Mouse (Mus musculus) monocyte, adult 2 months (primary cell): ENCODE measurements around the gene Epb41l3.
A peak's percentile ranks its signal among the peaks of the same experiment; 100 is the strongest.
"Not testable (repeated sequence)": the region's sequence is repeated elsewhere in the genome, so short reads cannot be mapped to it uniquely, and the experiment has no call there.

ENCODE experiments used
- DNase-seq, 2 experiments: peaks; one replicate each; pipeline ENCODE4 v3.0.0; 2022; ENCODE audit warnings: low spot score in 2 of 2, low read depth in 1 of 2

Epb41l3 gene

GRCm38 (mm10) chr17:69105799-69106401 lies 30.4 kb downstream of the Epb41l3 start:
- DNase-seq = no peak

GRCm38 (mm10) chr17:69109216-69109615 lies 33.7 kb downstream of the Epb41l3 start:
- DNase-seq = no peak

- DNase-seq = no peak
These were observed 36.7 kb downstream of the Epb41l3 start for GRCm38 (mm10) chr17:69112232-69112631.

GRCm38 (mm10) chr17:69119183-69119582 lies 43.7 kb downstream of the Epb41l3 start:
- no peak for DNase-seq

GRCm38 (mm10) chr17:69120533-69121358 lies 45.3 kb downstream of the Epb41l3 start:
- no peak for DNase-seq

- DNase-seq = not testable (repeated sequence)
These were observed 46.9 kb downstream of the Epb41l3 start for GRCm38 (mm10) chr17:69122403-69122802.

GRCm38 (mm10) chr17:69127436-69127835 lies 52.0 kb downstream of the Epb41l3 start:
- DNase-seq = no peak

GRCm38 (mm10) chr17:69127981-69128380 lies 52.5 kb downstream of the Epb41l3 start:
- DNase-seq = no peak

GRCm38 (mm10) chr17:69129434-69129833 lies 54.0 kb downstream of the Epb41l3 start:
- DNase-seq = no peak

GRCm38 (mm10) chr17:69143017-69143416 lies 67.5 kb downstream of the Epb41l3 start:
- DNase-seq = no peak

- no peak for DNase-seq
These were observed 75.3 kb downstream of the Epb41l3 start for GRCm38 (mm10) chr17:69150826-69151225.

- no peak for DNase-seq
These were observed 75.8 kb downstream of the Epb41l3 start for GRCm38 (mm10) chr17:69151281-69151680.

GRCm38 (mm10) chr17:69155034-69155433 lies 79.6 kb downstream of the Epb41l3 start:
- no peak for DNase-seq

GRCm38 (mm10) chr17:69156522-69157100 lies 81.1 kb downstream of the Epb41l3 start:
- DNase-seq = no peak

GRCm38 (mm10) chr17:69157101-69157808 lies 81.8 kb downstream of the Epb41l3 start:
- no peak for DNase-seq

GRCm38 (mm10) chr17:69157809-69158185 lies 82.3 kb downstream of the Epb41l3 start:
- no peak for DNase-seq

- DNase-seq = no peak
These were observed 83.2 kb downstream of the Epb41l3 start for GRCm38 (mm10) chr17:69158690-69159089.

GRCm38 (mm10) chr17:69162731-69163130 lies 87.2 kb downstream of the Epb41l3 start:
- DNase-seq = no peak

- no peak for DNase-seq
These were observed 101.5 kb downstream of the Epb41l3 start for GRCm38 (mm10) chr17:69176949-69177501.

- no peak for DNase-seq
These were observed 102.5 kb downstream of the Epb41l3 start for GRCm38 (mm10) chr17:69177954-69178353.

- DNase-seq = peak; percentile 8 to 9
These were observed 105.5 kb downstream of the Epb41l3 start for GRCm38 (mm10) chr17:69180905-69181559.
